Mouse (Mus musculus) embryo, embryonic 9.5 days (tissue): ENCODE results near the gene Capsl.

Experiments used
- DNase-seq: peaks from one replicate; pipeline ENCODE4 v3.0.0-alpha.2; 2017; ENCODE audit errors: extremely low spot score

The Capsl gene

GRCm38 (mm10) chr15:9435534-9436180 is at the start of gene Capsl:
Gene Capsl (plus strand): TSS chr15:9436028.
- peak; percentile 40 for DNase-seq

GRCm38 (mm10) chr15:9409475-9409874 is 26.4 kb upstream of the Capsl start:
- DNase-seq = no peak

GRCm38 (mm10) chr15:9421163-9421562 is 14.7 kb upstream of the Capsl start:
- no peak for DNase-seq

GRCm38 (mm10) chr15:9427849-9428248 is 8.0 kb upstream of the Capsl start:
- no peak for DNase-seq

GRCm38 (mm10) chr15:9429843-9430242 is 6.0 kb upstream of the Capsl start:
- no peak for DNase-seq

- DNase-seq = no peak
These were observed 16.2 kb downstream of the Capsl start for GRCm38 (mm10) chr15:9451999-9452398.

GRCm38 (mm10) chr15:9452842-9453241 is 17.0 kb downstream of the Capsl start:
- no peak for DNase-seq

- no peak for DNase-seq
These were observed 18.4 kb downstream of the Capsl start for GRCm38 (mm10) chr15:9454198-9454597.

- DNase-seq = peak; percentile 34
These were observed 19.4 kb downstream of the Capsl start for GRCm38 (mm10) chr15:9455241-9455640.

GRCm38 (mm10) chr15:9463521-9464027 is 27.7 kb downstream of the Capsl start:
- DNase-seq = no peak

GRCm38 (mm10) chr15:9464039-9464438 is 28.2 kb downstream of the Capsl start:
- no peak for DNase-seq

- no peak for DNase-seq
These were observed 35.3 kb downstream of the Capsl start for GRCm38 (mm10) chr15:9471053-9471685.

GRCm38 (mm10) chr15:9472167-9472566 is 36.3 kb downstream of the Capsl start:
- DNase-seq = no peak

- no peak for DNase-seq
These were observed 36.8 kb downstream of the Capsl start for GRCm38 (mm10) chr15:9472618-9473017.

GRCm38 (mm10) chr15:9473188-9473587 is 37.4 kb downstream of the Capsl start:
- no peak for DNase-seq

GRCm38 (mm10) chr15:9489417-9490118 is 53.7 kb downstream of the Capsl start:
- no peak for DNase-seq

GRCm38 (mm10) chr15:9492077-9492476 is 56.2 kb downstream of the Capsl start:
- DNase-seq = no peak
